Mouse (Mus musculus) heart, embryonic 13.5 days (tissue): ENCODE results near the gene S100a1. TPM values are rescaled to one million over a fixed set of nuclear protein-coding genes. Genes with fewer than 3 reads are reported as not detected.

Source experiments
- ATAC-seq: fragments of 200-750 bp; cut with Nextera tagmentation; 2 replicates; pipeline ENCODE4 v1.8.0; 2017; ENCODE audit warnings: moderate TSS enrichment; ENCODE audit not compliant: insufficient number of reproducible peaks, low FRiP score, low TSS enrichment; ENCODE audit errors: extremely low read depth
- H3K27ac ChIP-seq: fragments of 300-500 bp; sonication (generic); replicated peaks from 2 replicates; pipeline ENCODE4 v1.5.1; 2015; ENCODE audit warnings: moderate library complexity, mild to moderate bottlenecking, inconsistent platforms
- H3K27me3 ChIP-seq: fragments of 300-500 bp; sonication (generic); replicated peaks from 2 replicates; pipeline ENCODE4 v1.6.1; 2015; ENCODE audit warnings: mild to moderate bottlenecking, inconsistent platforms
- H3K36me3 ChIP-seq: fragments of 300-500 bp; sonication (generic); 2 replicates; pipeline ENCODE4 v1.6.1; 2015; ENCODE audit warnings: mild to moderate bottlenecking, inconsistent platforms
- H3K4me1 ChIP-seq: fragments of 300-500 bp; sonication (generic); 2 replicates; pipeline ENCODE4 v1.6.1; 2015; ENCODE audit warnings: inconsistent platforms
- H3K4me2 ChIP-seq: fragments of 300-500 bp; sonication (generic); 2 replicates; pipeline ENCODE4 v1.6.1; 2015; ENCODE audit warnings: inconsistent platforms, mild to moderate bottlenecking, moderate library complexity
- H3K4me3 ChIP-seq: fragments of 300-500 bp; sonication (generic); 2 replicates; pipeline ENCODE4 v1.5.1; 2015; ENCODE audit warnings: moderate library complexity, mild to moderate bottlenecking, inconsistent platforms
- H3K9ac ChIP-seq: fragments of 300-500 bp; sonication (generic); 2 replicates; pipeline ENCODE4 v1.6.1; 2015; ENCODE audit warnings: inconsistent platforms, mild to moderate bottlenecking, moderate library complexity
- H3K9me3 ChIP-seq: fragments of 300-500 bp; sonication (generic); 2 replicates; pipeline ENCODE4 v1.6.1; 2016; ENCODE audit warnings: inconsistent platforms
- WGBS: fragments of 180-500 bp; shearing (Covaris S2); methylation state at CpG from one replicate; pipeline ENCODE4 v1.1.7; 2015; ENCODE audit warnings: mixed read lengths; 5-methylcytosine and 5-hydroxymethylcytosine counted together
- polyA plus RNA-seq: library from polyadenylated mRNA; unstranded; fragments of >200 nt; fragmentation: Nextera tagmentation; extraction: Ambion mirVana; gene quantifications from 2 replicates; pipeline ENCODE4 v1.2.1, GENCODE M21; 2015

S100a1 gene
- polyA plus RNA-seq, 1 experiment from 2014 or later, result 203 TPM

GRCm38 (mm10) chr3:90531713-90532112 lies 17.5 kb upstream of the S100a1 start:
- no peak overlapping the region for H3K4me3 ChIP-seq
- no peak for ATAC-seq
- no peak overlapping the region for H3K27ac ChIP-seq
- H3K9me3 ChIP-seq, result no peaks in the 10 kb centered on the region
- H3K9ac ChIP-seq, result no peak overlapping the region
- WGBS, result 69% methylated on average over 5 of the region's 5 CpGs
- H3K27me3 ChIP-seq, result no peaks in the 10 kb centered on the region
- no peaks in the 10 kb centered on the region for H3K36me3 ChIP-seq
- H3K4me1 ChIP-seq, result peaks cover under 1% of the 10 kb centered on the region; the same call in 1 of the 2 replicates
- no peak overlapping the region for H3K4me2 ChIP-seq

GRCm38 (mm10) chr3:90527291-90527873 lies 13.2 kb upstream of the S100a1 start:
- Histone ChIP-seq H3K27ac (no peak overlapping the region), H3K27me3 (no peaks in the 10 kb centered on the region), H3K4me3 (no peak overlapping the region), H3K36me3 (peaks cover 5% of the 10 kb centered on the region), H3K9me3 (0 out of 2 replicates have a peak, but pooled peaks cover 5% of the 10 kb centered on the region), H3K4me2 (no peak overlapping the region), H3K9ac (no peak overlapping the region), H3K4me1 (peaks cover 6% of the 10 kb centered on the region; the same call in 1 of the 2 replicates)
- WGBS, result 80% methylated on average over 7 of the region's 7 CpGs
- no peak for ATAC-seq

GRCm38 (mm10) chr3:90526580-90526979 lies 12.4 kb upstream of the S100a1 start, which contains the start of gene S100a14:
S100a14 (plus strand) TSS chr3:90526856.
- Histone ChIP-seq H3K27ac (no peak within 1 kb of the TSS), H3K9me3 (0 out of 2 replicates have a peak, but pooled peaks cover 5% of the 10 kb centered on the region), H3K4me1 (peaks cover 6% of the 10 kb centered on the region; the same call in 1 of the 2 replicates), H3K4me2 (no peak within 1 kb of the TSS), H3K4me3 (no peak within 1 kb of the TSS), H3K9ac (no peak within 1 kb of the TSS), H3K27me3 (no peaks in the 10 kb centered on the region), H3K36me3 (peaks cover 5% of the 10 kb centered on the region)
- 32% methylated on average over 5 of the region's 5 CpGs for WGBS
- no peak for ATAC-seq

DNA sequence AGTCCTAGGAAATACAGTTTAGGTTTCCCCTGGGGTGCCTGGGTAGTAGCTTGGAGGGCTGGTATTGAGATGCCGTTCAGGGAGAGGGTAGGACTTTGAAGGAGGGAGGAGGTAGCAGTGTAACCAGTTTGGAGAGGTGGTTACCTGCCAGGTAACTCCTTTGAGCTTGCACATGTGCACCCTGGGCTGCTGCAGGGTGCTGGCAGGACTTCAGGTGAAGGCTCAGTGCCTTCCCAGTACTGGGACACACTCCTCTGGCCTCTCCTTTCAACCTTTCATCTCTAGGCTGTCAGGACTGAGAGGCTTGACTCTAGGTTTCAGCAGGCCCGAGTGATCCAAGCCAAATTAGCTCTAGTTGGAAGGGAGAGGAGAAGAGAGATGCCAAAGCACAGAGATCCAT lies 11.9 kb upstream of the S100a1 start:
- 0 out of 2 replicates have a peak, but pooled peaks cover 5% of the 10 kb centered on the region for H3K9me3 ChIP-seq
- no peak overlapping the region for H3K4me3 ChIP-seq
- H3K4me1 ChIP-seq, result peaks cover 6% of the 10 kb centered on the region; the same call in 1 of the 2 replicates
- H3K27me3 ChIP-seq, result no peaks in the 10 kb centered on the region
- no peak for ATAC-seq
- H3K9ac ChIP-seq, result no peak overlapping the region
- peaks cover 5% of the 10 kb centered on the region for H3K36me3 ChIP-seq
- 76% methylated on average over 2 of the region's 2 CpGs for WGBS
- no peak overlapping the region for H3K27ac ChIP-seq
- no peak overlapping the region for H3K4me2 ChIP-seq

- Histone ChIP-seq H3K36me3 (peaks cover 5% of the 10 kb centered on the region), H3K9ac (no peak overlapping the region), H3K4me1 (peaks cover 6% of the 10 kb centered on the region; the same call in 1 of the 2 replicates), H3K4me3 (no peak overlapping the region), H3K27me3 (no peaks in the 10 kb centered on the region), H3K27ac (no peak overlapping the region), H3K4me2 (no peak overlapping the region), H3K9me3 (0 out of 2 replicates have a peak, but pooled peaks cover 5% of the 10 kb centered on the region)
- no peak for ATAC-seq
- WGBS, result 51% methylated on average over 4 of the region's 4 CpGs
Measured at GRCm38 (mm10) chr3:90525421-90525820, 11.2 kb upstream of the S100a1 start.

- Histone ChIP-seq H3K27me3 (0 out of 2 replicates have a peak, but pooled peaks cover 3% of the 10 kb centered on the region), H3K9ac (no peak overlapping the region), H3K9me3 (no peaks in the 10 kb centered on the region), H3K27ac (no peak overlapping the region), H3K4me1 (peaks cover 22% of the 10 kb centered on the region), H3K36me3 (no peaks in the 10 kb centered on the region), H3K4me3 (no peak overlapping the region), H3K4me2 (no peak overlapping the region)
- WGBS, result 71% methylated on average over 4 of the region's 4 CpGs
- no peak for ATAC-seq
Measured at GRCm38 (mm10) chr3:90517711-90518110, 3.5 kb upstream of the S100a1 start.

DNA sequence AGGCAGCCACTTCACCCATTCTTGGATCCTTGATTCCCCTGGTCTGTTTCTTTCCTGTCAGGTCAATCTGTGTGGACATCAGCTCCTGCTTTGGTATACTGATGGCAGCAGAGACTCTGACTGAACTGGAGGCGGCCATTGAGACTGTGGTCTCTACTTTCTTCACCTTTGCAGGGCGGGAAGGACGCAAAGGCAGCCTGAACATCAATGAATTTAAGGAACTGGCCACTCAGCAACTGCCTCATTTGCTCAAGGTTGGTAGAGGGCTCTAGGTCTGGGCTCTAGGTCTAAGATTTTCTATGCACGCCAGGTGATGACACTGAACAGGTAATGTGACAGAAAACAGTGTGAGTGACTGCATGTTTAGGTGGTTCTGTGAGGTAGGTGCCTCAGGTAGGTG lies 1.6 kb upstream of the S100a1 start:
- Histone ChIP-seq H3K27ac (no peak overlapping the region), H3K27me3 (0 out of 2 replicates have a peak, but pooled peaks cover 9% of the 10 kb centered on the region), H3K4me1 (peaks cover 27% of the 10 kb centered on the region), H3K4me3 (peak overlapping the region; percentile 63; the same call in 1 of the 2 replicates), H3K9me3 (no peaks in the 10 kb centered on the region), H3K9ac (no peak overlapping the region), H3K4me2 (peak overlapping the region; percentile 96), H3K36me3 (peaks cover 5% of the 10 kb centered on the region)
- 83% methylated on average over 4 of the region's 4 CpGs for WGBS
- ATAC-seq, result no peak

DNA sequence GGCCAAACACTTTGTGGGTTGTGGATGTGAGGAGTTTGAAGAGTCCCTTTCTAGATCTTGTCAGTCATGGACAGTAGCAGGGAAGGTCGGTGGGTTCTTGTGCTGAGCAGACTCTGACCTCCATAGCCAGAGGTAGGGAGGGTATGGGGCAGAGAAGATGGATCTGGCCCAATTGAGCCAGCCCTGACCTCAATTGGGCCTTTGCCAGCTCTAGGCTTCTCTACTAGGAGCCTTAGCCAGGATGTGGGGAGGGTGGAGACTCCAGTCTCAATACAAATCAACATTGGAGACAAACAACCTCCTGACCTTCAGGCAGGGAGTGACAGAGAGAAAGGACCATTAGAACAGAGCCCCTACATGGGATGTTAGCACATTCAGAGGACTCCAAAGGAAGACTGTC lies 1.1 kb upstream of the S100a1 start:
- 17% methylated on average over 1 of the region's 1 CpGs for WGBS
- H3K27me3 ChIP-seq, result 0 out of 2 replicates have a peak, but pooled peaks cover 9% of the 10 kb centered on the region
- H3K4me1 ChIP-seq, result peaks cover 27% of the 10 kb centered on the region
- H3K36me3 ChIP-seq, result peaks cover 11% of the 10 kb centered on the region
- peak overlapping the region; percentile 96 for H3K4me2 ChIP-seq
- H3K4me3 ChIP-seq, result peak overlapping the region; percentile 63
- no peaks in the 10 kb centered on the region for H3K9me3 ChIP-seq
- peak overlapping the region; percentile 82 for H3K9ac ChIP-seq
- peak overlapping the region; percentile 79 for H3K27ac ChIP-seq
- no peak for ATAC-seq

DNA sequence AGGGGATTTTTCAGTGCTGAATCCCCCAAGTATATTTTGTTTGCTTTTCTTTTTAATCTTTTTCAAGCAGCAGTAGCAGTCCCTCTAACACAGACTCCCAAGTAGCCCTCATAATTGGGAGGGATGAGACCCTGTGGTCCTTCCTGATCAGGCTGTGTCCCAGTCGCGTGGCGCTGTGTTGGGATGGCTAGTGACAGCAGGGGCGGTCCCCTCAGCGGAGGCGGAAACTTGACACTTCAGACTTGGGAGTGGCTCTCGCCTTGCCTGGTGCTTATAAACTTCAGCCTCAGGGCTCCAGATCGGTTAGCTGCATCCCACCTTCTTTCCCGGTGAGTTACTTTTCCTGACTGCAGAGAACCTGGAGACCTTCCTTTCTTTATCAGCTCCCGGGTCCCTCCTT lies 499 bp upstream of the S100a1 start:
- ATAC-seq, result peak; percentile 74
- Histone ChIP-seq H3K27ac (peak overlapping the region; percentile 79), H3K9ac (peak overlapping the region; percentile 82), H3K36me3 (peaks cover 11% of the 10 kb centered on the region), H3K4me1 (peaks cover 27% of the 10 kb centered on the region), H3K9me3 (no peaks in the 10 kb centered on the region), H3K4me3 (peak overlapping the region; percentile 63), H3K27me3 (0 out of 2 replicates have a peak, but pooled peaks cover 9% of the 10 kb centered on the region), H3K4me2 (peak overlapping the region; percentile 96)
- 0% methylated on average over 10 of the region's 10 CpGs for WGBS

DNA sequence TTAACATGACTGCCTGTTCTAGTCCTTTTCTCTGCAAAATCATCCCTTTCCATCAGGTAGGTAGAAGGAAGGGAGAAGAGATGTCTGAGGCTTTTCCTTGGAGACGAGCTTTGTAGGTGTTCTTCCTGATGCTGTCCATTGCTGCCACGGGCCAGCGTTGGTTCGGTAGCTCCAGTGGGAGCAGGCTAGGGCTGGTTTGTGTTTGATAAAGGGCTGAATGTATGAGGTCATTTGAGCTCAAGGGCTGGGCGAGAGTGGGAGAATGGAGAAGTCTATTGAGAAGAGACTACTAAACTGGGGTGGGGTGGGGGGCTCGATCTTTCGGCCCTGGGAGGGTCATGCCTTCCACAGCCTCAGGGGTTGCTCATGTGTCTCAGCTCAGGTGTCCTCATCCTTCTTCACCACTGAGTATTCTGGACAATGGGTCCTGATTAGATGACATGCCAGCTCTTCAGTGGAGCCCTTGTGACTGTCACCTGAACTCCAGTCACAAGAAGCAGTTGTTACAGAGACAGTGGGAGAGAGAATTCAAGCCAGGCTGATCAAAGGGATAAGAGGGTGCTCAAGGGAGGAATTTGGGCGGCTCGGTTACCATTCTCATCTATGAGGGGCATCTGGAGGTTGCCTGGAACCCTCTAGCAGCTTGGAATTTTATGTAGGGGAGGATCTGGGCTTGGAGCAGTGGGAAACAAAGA lies 1.1 kb downstream of the S100a1 start:
- WGBS, result 64% methylated on average over 9 of the region's 9 CpGs
- H3K9me3 ChIP-seq, result no peaks in the 10 kb centered on the region
- peak overlapping the region; percentile 79; the same call in 1 of the 2 replicates for H3K27ac ChIP-seq
- H3K4me1 ChIP-seq, result peaks cover 30% of the 10 kb centered on the region
- H3K27me3 ChIP-seq, result 0 out of 2 replicates have a peak, but pooled peaks cover 9% of the 10 kb centered on the region
- no peak for ATAC-seq
- H3K4me2 ChIP-seq, result peak overlapping the region; percentile 96
- peak overlapping the region; percentile 63 for H3K4me3 ChIP-seq
- peak overlapping the region; percentile 82 for H3K9ac ChIP-seq
- peaks cover 11% of the 10 kb centered on the region for H3K36me3 ChIP-seq

DNA sequence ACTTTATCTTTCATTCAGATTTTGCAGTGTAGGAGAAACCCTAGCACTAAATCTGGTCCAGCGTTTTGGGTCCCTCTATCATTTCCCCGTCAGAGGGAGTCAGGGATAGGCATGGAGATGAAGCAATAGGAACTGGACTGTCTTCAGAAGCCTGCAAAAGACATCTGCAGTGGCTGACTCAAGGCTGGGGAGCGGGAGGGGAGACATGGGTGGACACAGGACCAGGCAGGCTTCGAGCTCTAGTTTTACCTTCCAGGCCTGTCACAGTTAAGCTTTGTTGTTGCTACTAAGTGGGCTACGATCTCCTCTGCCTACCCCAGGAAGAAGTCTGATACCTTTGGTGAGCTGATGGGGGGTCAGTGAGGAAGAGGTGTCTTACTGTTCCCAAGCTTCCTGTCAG lies 1.9 kb downstream of the S100a1 start:
- H3K4me1 ChIP-seq, result peaks cover 38% of the 10 kb centered on the region
- H3K27ac ChIP-seq, result no peak overlapping the region
- ATAC-seq, result no peak
- 76% methylated on average over 5 of the region's 5 CpGs for WGBS
- no peak overlapping the region for H3K4me2 ChIP-seq
- peaks cover 17% of the 10 kb centered on the region for H3K36me3 ChIP-seq
- H3K9me3 ChIP-seq, result no peaks in the 10 kb centered on the region
- H3K27me3 ChIP-seq, result 0 out of 2 replicates have a peak, but pooled peaks cover 9% of the 10 kb centered on the region
- H3K9ac ChIP-seq, result no peak overlapping the region
- H3K4me3 ChIP-seq, result no peak overlapping the region
